Mouse (Mus musculus) spleen, postnatal 4 days (tissue): ENCODE measurements around the gene Prkd2.

Source experiments
- DNase-seq, 2 experiments: peaks; one replicate each; pipeline ENCODE4 v3.0.0; 2022; ENCODE audit warnings: low spot score in 2 of 2

Prkd2 gene

DNA sequence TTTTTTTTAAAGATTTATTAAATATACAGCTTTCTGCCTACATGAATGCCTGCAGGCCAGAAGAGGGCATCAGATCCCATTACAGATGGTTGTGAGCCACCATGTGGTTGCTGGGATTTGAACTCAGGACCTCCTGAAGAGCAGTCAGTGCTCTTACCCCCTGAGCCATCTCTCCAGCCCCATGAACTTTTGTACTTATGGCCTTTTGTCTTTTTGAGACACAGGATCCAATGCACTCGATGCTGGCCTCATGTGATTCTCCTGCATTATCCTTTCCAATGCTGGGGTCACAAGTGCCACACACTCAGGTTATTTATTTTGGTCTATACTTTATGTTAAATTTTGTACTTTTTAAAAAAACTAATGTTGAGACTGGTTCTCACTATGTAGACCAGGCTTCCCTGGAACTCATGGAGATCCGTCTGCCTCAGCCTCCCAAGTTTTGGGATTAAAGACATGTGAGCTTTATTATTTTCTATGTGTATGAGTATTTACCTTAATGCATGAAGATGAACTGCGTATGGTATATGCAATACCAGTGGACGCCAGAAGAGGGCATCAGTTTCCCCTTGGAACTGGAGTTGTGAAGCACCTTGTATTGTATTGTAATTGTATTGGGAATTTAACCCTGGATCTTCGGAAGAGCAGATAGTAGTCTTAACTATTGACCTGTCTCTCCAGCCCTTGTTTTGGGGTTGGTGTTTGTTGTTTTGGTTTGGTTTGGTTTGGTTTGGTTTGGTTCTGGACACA, 17.4 kb downstream of the Prkd2 start:
- peak; percentile 52 to 81 for DNase-seq

DNA sequence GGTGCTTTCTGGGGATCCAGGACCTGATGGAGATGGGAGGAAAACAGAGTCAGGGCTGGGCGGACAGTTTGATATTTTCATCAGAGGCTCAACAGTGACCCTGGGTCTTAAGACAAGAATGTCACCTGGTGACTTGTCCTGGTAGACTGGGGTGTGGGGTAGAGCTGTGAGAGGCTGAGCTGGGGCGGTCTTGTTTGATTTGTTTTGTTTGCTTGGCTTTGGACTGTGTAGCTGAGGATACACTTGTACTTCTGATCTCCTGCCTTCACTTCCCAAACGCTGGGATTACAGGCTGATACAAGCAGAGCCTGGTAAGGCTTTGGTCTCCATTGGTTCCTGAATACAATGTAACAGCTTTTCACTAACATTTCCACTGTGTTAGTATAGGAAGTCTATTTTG, 24.8 kb downstream of the Prkd2 start:
- no peak for DNase-seq

DNA sequence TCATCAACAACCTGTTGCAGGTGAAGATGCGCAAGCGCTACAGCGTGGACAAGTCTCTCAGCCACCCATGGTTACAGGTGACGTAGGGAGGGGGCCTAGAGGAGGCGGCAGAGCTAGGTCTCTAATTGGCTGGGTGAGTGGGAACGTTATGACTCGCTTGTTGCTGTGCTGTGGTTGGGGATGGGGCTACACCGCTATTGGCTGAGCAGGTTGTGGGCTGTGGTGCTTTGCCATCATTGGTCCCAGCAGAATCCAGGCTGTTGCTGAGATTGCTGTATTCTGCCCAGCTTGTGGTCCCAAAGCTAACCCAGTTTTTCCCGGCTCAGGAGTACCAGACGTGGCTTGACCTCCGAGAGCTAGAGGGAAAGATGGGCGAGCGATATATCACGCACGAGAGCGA, 26.8 kb downstream of the Prkd2 start:
- no peak for DNase-seq

DNA sequence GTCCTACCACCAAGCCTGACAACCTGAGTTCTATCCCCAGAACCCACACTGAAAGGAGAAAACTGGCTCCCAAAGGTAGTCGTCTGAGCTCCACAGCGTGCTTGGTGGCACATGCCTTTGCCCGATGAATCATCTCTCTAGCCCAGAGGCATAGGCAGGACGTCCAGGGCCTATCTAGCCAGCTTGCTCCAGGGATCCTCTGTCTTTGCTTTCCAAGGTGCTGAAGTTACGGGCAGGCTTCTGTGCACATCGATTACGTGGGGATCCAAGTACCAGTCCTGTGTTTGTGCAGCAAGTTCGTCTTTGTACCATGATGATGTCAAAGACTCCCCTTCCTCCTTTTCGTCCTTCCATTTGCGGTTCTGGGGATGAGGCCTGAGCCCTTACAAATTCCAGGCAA, 28.9 kb downstream of the Prkd2 start:
- DNase-seq, result no peak

DNA sequence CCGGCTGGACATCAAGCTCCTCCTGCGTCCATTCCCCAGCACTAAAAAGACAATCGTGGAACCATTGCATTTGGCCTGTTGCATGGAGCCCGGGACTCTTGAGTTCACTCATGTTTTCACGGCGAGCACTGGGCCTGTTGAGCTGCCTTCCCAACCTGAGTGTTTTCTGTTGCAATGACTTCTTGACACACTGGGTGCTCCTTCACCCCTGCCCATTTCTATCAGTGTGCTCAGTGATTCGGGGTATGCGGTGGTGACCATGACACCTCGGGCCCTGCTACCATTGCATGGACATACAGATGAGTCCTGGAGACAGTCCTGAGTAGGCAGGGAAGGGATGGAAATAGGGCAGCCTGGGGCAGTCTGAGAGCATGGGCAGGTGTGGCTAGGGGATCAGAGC, 29.8 kb downstream of the Prkd2 start:
- DNase-seq, result no peak

DNA sequence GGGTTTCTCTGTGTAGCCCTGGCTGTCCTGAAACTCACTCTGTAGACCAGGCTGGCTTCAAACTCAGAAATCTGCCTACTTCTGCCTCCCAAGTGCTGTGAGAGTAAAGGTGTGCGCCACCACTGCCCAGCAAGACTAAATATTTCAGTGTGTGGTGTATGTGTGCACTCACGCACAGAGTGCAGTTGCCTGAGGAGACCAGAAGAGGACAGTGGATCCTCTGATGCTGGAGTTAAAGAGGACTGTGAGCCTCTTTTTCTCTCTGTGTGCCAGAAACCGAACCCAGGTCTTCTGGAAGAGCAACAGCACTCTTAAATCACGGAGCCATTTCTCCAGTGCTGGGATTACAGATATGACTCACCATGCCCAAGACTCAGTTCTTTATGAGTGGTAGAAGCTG, 30.7 kb downstream of the Prkd2 start:
- no peak for DNase-seq

DNA sequence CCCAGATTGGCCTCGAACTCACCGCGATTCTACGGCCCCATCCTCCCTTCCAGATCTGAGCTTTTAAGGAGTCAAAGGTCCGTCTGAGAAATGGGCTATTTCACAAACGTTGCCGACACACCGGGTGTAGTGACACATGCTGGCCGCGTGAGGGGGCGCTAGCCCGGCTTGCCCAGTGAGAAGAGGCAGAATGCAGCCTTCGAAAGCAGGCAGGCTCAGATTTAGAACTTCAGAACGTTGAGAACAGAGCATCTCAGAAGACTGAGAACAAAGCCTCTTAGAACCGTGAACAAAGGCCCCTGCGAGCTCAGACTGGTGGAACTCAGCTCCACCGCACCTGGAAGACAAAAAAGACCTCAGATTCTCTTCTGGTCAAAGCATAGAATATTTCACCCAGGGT, 31.5 kb downstream of the Prkd2 start:
- peak; percentile 77 to 93 for DNase-seq

DNA sequence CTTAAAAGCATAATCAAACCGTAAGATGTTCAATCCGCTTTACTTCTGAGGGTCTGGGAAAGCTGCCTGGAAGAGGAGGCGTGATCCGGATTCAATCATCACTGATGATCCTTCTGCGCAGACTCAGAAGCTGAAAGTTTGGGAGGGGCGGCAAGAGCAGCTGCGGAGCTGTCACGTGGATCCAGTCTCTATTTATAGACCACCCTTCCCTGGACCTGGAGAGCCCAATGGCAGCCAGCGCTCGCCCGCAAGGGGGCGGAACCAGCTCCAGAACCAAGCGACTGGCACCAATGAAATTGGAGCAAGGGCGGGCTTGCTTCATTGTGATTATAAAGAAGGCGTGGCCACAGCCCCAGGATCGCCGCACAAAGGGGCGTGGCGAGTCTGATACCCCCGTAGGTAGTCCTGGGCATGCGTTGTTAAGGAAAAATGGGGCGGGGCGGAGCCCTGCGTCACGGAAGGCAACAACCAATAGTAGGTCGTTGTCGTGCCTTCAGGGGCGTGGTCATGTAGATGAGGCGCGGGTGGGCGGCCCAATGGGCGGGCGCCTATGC, 32.1 kb downstream of the Prkd2 start:
- peak; percentile 98 for DNase-seq

DNA sequence AGATGAGACGGTGACA, 32.4 kb downstream of the Prkd2 start, which contains the start of gene Dact3:
Gene Dact3 (plus strand): TSS at position 8 of the 16 bp plus-strand sequence.
- DNase-seq, result no peak

DNA sequence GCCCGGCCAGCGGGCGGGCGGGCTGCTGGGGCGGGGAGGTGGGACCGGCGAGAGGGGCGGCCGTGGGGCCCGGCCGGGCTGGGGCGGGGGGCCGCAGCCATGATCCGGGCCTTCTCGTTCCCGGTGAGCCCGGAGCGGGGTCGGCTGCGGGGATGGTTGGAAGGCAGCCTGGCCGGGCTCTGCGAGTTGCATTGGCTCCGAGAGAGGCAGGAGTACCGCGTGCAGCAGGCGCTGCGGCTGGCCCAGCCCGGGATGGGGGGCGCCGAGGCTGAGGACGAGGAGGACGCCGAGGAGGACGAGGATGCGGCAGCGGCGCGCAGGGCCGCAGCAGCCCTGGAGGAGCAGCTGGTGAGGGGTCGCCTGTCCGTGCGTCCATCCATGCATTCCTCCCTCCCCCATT, 32.6 kb downstream of the Prkd2 start:
- DNase-seq, result no peak

DNA sequence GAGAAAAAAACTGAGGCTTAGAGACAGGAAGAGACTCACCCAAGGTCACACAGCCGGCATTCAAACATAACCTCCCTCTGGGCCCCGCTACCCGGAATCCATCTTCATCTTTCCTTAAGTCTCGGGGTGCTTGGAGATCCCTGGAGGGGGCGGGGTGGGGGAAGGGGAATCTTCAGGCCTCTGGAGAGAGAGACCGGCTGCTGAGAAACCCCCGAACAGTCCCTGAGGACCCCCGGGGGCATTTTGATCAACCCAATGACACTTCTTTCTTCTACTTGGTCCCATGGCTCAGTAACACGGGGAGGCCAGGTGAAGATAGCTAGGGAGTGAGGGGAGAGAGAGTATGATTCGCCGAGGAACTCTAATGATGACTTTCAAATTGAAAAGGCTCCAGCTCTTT, 33.3 kb downstream of the Prkd2 start:
- DNase-seq, result no peak

DNA sequence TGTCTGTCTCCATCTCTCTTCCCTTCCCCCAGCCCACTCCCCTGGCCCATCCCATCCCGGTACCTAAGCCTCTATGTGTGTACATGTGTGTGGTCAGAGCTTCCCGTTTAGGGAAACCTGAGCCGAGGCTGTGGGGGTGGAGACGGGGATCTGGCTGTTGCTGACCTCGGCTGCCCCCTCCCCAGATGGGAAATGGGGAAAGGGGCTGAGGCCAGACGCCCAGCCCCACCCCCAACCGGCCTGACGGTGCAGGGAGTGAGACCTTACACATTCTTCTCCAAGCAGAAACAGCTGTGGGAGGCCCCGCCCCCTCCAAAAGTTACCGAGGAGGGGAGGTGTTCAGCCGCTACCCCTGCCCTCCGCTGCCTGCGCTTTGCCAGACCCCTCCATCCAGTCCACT, 33.9 kb downstream of the Prkd2 start:
- DNase-seq, result no peak

DNA sequence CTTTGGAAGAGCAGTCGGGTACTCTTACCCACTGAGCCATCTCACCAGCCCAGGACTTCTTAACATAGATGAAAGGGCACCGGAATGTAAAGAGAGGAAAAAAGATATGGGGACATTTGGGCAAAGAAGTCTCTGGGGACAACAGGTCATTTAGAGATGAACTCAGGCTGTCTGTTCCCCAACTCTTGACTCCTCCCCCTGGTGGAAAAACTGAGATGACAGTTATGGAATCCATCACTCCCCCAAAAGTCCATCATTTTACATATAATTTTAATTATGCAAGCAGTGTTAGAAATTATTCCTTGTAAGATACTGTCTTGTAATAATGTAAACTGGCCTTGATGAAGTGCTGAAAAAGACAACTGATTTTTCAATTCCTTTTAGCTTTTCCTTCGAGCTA, 35.0 kb downstream of the Prkd2 start:
- no peak for DNase-seq

DNA sequence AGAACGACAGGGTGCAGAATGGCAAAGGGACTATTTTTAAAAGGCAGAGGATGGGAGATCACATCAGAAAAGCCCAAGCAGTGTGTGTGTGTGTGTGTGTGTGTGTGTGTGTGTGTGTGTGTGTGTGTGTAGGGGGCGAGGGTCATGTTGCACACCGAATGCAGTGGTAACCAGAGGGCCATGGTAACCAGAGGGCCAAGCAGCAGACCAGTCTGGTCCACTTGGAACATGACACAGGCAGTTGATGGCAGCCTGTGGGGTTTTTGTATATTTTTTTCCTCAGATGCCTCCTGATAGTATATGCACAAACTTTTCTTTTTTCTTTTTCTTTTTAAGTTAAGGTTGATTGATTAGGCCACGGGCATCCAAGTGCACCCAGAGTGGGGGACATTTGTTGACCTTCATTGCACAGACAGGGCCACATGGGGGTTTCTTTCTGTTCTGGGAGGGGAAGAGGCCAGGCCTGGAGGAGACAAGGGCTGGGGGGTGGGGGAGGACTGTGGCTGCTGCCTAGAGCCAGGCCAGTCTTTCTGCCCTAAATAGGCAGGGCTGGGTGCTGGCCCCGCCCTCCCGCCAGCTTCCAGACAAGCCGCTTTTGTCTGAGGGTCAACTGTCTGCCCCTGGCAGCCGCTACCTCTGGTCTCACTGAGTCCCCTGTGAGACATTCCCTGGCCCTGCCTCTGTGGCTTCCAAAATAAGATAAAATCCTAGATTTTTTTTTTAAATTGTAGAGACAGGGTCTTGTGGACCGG, 37.3 kb downstream of the Prkd2 start:
- DNase-seq, result no peak

DNA sequence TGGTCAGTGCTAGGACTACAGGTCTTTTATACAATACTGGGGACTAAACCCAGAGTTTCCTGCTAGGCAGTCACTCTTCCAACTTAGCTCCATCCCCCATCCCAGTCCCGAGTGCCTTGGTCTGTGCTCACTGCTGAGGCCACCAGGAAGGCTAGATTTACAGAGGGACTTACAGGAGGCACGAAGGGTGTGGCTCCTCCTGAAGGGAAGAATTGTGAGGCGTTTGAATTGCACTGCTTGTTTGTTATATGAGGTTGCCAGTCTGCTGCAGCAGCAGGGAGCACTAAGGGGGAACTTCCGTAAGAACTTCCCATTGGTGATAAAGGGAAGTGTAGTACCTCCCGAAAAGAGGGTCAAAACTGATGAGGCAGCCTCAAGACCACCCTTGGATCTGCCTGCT, 37.9 kb downstream of the Prkd2 start:
- DNase-seq, result no peak

DNA sequence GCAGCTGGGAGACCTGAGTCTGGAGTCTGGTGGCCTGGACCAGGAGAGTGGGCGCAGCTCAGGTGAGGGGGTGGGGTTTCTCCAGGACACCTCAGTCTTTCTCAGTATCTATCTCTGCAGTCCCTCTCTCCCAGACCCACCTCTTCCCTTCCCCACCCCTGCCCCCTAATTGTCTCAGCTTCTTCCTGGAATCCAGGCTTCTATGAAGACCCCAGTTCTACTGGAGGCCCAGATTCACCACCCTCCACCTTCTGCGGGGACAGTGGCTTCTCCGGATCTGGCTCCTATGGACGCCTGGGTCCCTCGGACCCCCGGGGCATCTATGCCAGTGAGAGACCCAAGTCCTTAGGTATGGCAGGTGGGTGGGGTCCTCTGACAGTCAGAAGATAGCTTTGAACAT, 40.5 kb downstream of the Prkd2 start:
- no peak for DNase-seq

DNA sequence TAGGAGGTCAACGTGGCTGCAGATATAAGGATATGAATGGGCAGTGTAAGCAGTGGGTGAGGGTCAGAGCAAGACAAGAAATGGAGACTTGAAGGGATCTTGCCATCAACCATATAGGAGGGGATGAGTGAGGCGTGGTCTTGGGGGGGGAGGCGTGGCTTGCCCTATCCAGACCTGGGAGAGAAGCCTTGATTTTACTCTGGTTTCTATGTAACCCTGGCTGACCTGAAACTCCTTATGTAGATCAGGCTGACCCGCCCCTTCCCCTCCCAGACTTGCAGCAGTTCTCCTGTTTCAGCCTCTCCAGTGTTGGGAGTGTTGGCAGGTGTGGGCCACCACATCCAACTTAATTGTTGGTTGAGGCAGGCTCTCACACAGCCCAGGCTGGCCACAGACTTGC, 41.6 kb downstream of the Prkd2 start:
- DNase-seq, result no peak

DNA sequence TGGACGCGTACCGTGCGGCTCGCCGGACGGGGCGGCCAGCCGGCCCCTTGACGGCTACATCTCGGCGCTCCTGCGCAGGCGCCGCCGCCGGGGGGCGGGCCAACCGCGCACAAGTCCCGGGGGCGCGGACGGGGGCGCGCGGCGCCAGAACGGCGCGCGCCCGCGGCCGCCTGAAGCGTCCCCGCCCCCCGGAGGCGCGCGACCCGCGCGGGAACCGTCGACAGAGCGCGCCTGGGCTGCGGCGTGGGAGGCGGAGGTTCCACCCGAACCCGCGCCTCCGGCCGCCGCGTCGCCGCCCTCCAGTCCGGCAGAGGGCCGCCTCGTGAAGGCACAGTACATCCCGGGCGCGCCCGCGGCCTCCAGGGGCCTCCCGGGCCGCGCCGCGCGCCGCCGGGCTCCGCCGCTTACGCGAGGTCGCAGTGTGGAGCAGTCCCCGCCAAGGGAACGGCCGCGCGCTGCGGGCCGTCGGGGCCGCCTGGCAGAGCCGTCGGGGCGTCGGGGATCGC, 42.6 kb downstream of the Prkd2 start:
- DNase-seq, result no peak

DNA sequence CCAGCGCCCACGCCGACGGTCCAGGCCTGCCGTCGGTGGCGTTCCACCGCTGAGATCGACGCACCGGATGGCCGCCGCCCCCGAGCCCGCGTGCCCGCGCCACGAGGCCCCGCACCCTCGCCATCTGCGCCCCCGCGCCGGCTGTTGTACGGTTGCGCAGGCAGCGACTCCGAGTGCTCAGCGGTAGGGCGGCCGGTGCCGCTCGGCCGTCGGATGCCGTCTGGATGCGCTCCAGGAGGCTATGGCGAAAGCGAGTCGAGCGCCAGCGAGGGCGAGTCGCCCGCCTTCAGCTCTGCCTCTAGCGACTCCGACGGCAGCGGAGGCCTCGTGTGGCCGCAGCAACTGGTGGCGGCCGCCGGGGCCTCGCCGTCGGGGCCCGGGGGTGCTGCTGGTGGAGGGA, 43.2 kb downstream of the Prkd2 start:
- no peak for DNase-seq

DNA sequence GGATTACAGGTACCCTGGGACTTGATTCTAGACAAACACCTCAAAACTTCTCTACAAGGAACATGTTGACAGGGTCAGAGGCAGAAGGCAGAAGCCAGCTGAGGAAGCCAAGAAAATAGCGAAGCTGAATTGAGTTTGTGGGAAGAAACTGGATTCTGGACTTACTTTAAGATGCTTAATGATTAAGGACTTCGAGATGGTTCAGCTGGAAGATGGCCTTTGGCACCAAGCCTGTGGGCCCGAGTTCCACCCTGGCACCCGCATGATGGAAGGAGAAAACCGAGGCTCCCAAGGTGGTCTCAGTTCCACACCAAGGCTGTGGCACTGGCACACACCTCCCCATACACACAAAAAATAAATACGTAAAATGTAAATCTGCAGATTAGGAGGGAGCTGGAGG, 47.8 kb downstream of the Prkd2 start:
- DNase-seq, result no peak

DNA sequence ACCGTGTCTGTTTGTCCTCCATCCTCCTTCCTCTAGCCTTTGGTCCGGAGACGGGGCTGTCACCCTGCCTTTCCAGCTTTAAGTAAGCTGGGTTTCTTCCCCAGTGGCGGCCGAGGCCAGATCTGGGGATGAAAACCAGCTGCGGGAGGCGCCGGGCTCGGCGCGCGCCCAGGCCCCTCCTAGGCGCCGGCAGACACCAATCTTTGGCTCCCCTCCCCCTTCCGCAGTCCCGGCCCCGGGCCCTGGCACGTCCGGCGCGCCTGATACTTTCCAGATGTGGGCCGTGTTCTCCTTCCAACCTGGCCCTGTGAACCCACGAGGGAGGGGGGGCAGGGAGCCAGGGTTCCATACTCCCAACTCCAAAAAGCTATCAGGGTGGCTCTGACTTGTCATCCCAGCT, 48.2 kb downstream of the Prkd2 start:
- no peak for DNase-seq

DNA sequence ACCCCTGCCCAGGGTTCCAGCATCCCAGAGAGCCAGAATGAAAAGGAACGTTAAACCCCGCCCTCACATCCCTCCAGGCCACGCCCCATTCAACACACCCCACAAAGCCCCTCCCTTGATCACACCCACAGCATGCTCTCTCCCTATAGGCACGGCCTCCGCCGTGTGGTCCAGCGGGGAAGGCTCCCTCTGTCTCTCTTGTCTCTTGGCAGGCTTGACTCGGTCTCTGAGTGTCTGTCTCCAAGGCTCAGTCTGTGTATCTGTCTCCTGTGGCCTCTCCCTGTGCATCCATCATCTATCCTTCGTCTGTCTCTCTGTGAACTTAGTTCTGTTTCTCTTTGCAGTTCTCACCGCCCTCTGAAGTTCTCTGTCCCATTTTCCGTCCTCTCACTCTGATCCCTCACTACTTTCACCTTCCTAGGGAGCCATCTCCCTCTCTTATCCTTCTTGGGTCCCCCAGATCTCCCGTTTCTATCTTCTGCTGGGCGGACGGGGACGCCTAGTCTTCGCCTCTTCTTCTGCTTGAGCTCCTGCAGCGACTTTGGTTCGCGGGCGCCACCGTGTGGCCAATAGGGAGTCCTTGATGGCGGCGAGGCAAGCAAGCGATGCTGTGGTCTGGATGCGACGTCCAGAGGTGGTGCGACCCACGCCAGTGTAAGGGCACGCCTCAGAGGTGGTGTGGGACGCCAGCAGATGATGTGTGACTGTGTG, 49.1 kb downstream of the Prkd2 start, which contains the start of gene Gng8:
Gene Gng8 (plus strand): TSS at position 146 of the 711 bp plus-strand sequence.
- DNase-seq, result peak; percentile 81 to 94

DNA sequence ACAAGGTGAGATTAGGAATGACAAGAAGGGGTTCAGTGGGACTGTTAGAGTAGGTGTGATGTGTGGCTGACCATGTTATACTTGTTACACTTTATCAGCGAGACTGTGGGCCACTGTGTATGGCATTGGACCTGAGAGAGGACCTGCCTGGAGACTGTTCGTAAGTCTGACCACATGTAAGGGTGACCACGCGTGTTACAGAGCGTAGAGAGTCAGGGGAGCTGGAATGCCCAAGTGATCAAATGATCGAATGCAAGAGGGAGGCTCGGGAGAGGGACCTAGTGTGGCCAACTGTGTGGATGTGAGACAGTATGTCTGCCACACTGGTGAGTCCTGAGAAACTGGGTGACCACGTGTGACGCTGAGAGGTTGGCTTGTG, 49.6 kb downstream of the Prkd2 start:
- DNase-seq, result no peak
